Mouse (Mus musculus) kidney, adult 9 months (tissue): ENCODE measurements around the gene Slc35e3.
"Not testable (repeated sequence)": the region's sequence is repeated elsewhere in the genome, so short reads cannot be mapped to it uniquely, and the experiment has no call there.

Experiments
- DNase-seq: peaks from one replicate; pipeline ENCODE4 v3.0.0; 2022

The Slc35e3 gene

DNA sequence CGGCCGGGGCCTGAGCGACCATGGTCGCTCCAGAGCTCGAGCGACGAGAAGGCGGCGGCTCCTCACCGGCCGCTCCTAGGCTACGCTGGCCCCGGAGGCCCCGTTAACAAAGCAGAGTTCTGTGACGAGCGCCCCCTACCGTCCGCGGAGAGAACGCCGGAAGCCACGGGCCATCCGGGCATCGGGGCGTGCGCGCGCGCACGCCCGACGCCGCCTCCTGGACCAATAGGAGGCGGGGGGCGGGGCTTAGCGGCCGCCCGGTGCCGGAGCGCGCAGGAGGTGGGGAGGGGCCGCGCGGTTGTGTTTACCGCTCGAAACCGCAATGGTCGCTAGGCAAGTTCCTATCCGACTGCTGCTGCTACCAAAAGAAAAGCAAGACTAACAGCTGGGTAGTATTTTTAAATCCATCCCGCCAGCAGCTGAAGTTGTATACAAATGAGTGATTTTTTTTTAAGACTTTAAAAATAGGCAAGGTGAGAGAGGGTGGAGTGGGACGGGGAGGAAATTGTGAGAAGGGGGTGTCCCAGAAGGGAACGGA is 35.5 kb downstream of the Slc35e3 start, which contains the start of gene Mdm2:
Gene Mdm2 (minus strand): TSS at position 155 of the 538 bp plus-strand sequence.
- DNase-seq, result peak; percentile 96

DNA sequence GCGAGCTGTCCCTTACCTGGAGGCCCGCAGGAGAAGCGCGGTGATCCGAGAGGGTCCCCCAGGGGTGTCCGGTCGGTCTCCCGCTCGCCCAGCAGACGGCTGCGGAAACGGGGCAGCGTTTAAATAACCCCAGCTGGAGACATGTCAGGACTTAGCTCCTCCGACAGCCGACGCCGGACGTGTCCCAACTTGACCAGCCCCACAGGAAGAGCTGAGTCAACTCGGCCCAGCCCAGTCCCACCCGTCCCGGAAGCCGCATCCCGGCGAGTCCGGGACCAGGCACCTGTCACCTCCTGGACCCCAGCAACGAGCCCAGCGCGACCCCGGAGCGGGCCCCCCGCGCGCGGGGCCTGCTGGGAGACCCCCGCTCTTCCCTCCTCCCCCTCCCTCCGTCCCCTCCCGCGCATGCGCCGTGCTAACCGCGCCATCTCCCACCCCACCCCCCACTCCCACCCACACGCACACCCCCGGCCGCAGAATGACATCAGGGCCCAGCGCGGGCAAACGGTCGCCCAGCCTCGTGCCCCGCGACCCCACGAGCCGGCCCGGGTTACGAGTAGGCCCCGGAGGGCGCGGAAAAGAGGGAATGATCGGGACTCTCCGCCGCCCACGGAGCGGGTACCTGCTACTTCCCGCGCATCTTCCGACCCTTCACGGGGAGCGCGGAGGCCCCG is 36.1 kb downstream of the Slc35e3 start:
- DNase-seq, result peak; percentile 84

DNA sequence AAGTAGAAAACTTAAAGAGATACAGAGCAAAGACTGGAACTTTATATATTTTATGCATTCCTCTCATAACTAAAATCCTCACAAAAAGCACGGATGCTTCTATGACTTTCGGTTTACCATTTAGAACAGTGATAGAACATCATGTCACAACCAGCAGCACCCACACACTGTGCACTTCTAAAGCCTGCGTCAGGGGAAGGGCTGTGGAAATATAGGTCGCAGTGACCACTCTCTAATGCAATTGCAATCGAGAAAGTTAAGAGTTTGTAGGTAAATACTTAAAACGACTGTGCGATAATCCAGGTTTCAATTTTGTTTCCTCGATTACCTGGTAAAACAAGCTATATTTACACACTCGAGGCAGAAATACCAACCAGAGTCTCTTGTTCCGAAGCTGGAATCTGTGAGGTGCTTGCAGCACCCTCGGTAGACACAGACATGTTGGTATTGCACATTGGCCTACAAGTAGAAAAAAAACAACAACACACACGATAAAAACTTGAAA is 36.8 kb downstream of the Slc35e3 start:
- DNase-seq, result no peak

GRCm38 (mm10) chr10:117708856-117709255 is 37.3 kb downstream of the Slc35e3 start:
- no peak for DNase-seq

- DNase-seq, result no peak
Observed at GRCm38 (mm10) chr10:117708376-117708775, 37.8 kb downstream of the Slc35e3 start.

- no peak for DNase-seq
Observed at GRCm38 (mm10) chr10:117707114-117707838, 38.9 kb downstream of the Slc35e3 start.

- DNase-seq, result no peak
Observed at GRCm38 (mm10) chr10:117706440-117706839, 39.7 kb downstream of the Slc35e3 start.

GRCm38 (mm10) chr10:117705806-117706205 is 40.4 kb downstream of the Slc35e3 start:
- DNase-seq, result no peak

- no peak for DNase-seq
Observed at GRCm38 (mm10) chr10:117704964-117705335, 41.2 kb downstream of the Slc35e3 start.

- not testable (repeated sequence) for DNase-seq
Observed at GRCm38 (mm10) chr10:117704314-117704963, 41.7 kb downstream of the Slc35e3 start.

- no peak for DNase-seq
Observed at GRCm38 (mm10) chr10:117703506-117703905, 42.7 kb downstream of the Slc35e3 start.

DNA sequence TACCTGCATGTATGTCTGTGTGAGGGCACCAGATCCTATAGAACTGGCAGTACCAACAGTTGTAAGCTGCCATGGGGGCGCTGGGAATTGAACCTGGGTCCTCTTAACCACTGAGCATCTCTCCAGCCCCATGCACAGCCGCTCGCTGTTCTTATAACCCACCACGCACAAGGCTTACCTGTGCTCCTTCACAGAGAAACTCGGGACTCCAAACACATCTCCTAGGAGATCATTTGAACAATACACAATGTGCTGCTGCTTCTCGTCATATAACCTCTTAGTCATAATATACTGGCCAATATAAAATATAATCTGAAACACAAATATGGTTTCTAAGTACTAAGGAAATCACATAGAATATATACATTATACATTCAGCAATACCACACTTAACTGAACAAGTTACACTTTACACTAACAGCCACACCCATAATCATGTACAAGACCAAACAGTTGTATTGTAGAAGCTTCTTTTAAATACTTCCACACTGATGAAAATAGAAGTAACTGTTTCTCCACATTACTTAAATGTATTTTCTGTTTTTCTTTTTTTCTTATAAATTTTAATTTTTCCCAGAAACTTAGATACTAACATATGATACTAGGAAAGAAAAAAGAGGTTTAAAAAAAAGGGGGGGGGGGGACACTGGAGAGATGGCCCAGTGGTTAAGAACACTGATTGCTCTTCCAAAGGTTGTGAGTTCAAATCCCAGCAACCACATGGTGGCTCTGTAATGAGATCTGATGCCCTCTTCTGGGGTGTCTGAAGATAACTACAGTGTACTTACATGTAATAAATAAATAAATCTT is 43.9 kb downstream of the Slc35e3 start:
- DNase-seq, result no peak

- DNase-seq, result no peak
Observed at GRCm38 (mm10) chr10:117701034-117701829, 44.9 kb downstream of the Slc35e3 start.

DNA sequence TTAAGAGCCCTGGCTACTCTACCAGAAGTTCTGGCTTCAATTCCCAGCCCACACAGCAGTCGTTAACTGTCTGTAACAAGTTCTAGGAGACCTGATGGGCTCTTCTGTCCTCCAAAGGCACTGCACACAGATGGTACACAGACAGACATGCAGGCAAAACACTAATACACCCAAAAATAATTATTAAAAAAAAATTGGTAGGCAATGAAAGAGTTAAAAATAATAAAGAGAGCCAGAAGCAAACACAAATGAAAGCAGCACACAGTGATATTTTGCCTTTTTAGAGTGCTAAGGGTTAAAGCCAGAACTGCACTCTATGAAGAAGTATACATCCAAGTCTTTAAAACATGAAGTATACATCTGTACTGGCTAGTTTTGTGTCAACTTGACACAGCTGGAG is 45.7 kb downstream of the Slc35e3 start:
- DNase-seq, result no peak

DNA sequence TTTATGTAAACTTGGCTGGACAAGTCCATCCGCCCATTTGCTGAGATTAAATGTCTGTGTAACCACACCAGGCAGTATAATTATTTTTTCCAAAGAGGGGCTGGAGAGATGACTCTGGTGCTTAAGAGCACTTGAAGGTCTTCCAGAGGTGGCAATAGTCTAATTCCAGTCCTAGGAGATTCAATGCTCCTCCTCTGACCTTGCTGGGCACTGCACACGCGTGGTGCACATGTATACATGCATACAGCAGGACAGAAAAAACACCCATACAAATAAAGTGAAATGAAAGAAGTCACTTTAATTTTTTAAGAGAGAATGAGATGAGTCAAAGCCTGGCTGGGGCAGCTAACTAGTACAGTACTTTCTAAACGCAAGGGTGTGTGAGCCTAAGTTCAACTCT is 46.3 kb downstream of the Slc35e3 start:
- no peak for DNase-seq

DNA sequence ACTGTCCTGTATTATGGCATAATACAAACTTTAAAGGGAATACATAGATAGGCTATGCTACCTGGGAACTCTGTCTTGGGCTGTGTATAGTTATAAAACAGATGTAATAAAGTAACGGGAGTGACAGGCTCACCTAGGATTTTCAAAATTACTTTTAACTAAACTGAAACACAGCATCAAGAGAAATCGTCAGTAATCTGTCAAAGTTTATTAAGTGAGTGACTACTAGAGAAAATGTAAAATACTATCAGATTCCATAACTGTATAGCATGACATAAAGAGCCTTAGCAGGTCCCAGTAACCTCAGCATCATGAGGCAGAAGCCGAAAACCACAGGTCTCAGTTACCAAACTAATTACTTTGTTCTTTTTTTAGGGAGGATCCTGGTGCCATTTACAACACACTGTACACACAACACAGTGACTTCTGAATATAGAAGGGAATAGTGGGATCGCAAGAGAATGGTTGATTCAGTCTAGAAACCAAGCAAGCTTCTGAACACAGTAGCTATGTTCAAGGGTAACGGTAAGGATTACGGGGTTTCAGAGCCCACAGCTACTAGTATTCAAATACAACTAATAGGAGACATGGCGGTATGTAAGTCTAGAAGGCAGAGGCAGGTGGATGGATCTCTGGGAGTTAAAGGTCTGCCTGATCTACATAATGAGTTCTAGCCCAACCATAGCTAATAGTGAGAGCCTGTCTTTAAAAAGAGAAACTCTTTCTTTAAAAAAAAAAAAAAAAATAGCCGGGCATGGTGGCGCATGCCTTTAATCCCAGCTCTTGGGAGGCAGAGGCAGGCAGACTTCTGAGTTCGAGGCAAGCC is 47.6 kb downstream of the Slc35e3 start:
- no peak for DNase-seq

DNA sequence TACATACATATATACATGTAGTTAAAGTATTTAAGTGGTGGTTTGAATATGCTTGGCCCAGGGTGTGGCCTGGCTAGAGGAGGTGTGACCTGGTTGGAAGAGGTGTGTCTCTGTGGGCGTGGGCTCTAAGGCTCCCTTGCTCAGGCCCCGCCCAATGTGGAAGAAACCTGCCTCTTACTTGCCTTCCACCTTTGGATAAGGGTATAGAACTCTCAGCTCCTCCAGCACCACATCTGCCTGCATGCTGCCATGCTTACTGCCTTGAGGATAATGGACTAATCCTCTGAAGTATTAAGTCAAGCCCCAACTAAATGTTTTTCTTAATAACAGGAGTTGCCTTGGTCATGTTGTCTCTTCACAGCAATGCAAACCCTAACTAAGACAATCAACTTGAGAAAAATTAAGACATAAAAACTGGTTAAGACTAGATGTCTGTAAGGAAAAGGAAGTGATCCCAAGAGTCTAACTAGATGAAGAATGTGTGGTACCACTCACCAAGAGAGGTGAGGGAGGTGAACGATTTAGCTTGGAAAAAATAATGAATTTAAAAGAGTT is 48.5 kb downstream of the Slc35e3 start:
- no peak for DNase-seq

DNA sequence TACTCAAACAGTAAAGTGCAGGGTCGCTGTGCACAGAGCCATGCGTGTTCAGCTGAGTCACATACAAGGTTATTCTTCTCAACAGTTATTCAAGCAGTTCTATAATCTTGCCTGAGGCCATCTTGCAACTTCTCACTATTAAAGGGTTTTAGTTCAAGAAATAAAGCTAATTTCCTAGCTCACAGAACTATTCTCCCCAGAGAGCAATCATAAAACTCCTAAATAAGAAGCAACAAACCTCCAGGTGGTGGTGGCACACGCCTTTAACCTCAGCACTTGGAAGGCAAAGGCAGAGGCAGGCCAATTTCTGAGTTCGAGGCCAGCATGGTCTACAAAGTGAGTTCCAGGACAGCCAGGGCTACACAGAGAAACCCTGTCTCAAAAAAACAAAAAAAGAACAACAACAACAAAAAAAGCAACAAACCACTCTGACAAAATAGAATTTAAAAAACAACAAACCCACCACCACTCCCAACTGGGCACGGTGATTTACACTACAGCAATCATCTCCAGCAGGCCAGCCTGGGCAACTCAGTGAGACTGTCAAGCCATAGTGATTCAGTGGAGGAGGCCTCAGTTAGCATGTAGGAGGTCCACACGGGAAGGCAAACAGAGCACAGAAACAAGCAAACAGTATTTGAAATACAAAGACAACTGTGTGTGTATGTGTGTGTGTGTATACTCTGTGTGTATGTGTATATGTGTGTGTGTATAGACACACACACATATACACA is 49.2 kb downstream of the Slc35e3 start:
- DNase-seq, result no peak

DNA sequence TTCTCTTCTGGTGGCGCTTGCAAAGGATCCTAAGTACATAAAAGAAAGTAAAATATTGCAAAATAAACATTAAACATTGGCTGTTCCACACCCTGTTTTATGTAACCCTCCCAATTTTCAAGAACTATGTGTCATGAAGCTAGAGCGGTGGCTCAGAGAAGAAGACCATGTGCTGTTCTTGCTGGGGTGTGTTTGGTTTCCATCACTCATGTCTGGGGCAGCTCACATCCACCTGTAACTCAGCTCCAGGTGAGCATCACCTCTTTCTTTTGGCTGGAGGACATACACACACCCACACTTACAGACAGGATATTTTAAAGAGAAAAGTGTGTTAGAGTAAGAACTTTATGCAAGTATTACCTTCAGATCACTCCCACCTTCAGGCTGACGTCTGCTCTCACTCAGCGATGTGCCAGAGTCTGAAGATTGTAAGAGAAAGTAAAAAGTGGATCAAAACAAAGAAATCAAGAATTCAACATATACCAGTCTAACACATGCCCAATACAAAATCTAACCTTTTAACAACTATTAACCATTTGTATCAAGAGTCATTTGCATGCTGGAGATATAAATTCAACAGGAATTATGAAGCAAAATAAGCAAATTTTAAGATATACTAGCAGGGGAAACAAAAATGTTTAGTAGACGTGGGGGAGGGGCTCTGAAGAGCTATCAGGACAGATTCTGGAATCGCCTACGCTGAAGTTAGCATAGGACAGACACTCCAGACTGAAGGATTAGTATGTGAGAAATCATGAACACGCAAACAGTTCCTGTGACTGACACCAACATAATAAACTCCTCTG is 49.9 kb downstream of the Slc35e3 start:
- DNase-seq, result no peak
